Mouse (Mus musculus): Measurements from ENCODE around the gene Gm16181. TPM values are rescaled to one million over a fixed set of nuclear protein-coding genes. Genes with fewer than 3 reads are reported as not detected.

Gene Gm16181
- polyA plus RNA-seq (2015; fragmentation: Nextera tagmentation; extraction: Ambion mirVana) = 0.38 and 0.57 TPM in 2 replicates

- H3K9me3 ChIP-seq (replicated peaks; ENCODE audit: control insufficient read depth, low read length, poor library complexity, severe bottlenecking) = no peaks in the 10 kb centered on the region
- H3K27ac ChIP-seq (ENCODE audit: low read length) = no peak within 1 kb of the TSS
- no peaks in the 10 kb centered on the region for H3K27me3 ChIP-seq (ENCODE audit: control insufficient read depth, insufficient read depth, low read depth, low read length)
- no peak within 1 kb of the TSS for H3K4me3 ChIP-seq (ENCODE audit: low read depth, low read length)
- no peaks in the 10 kb centered on the region for H3K4me1 ChIP-seq (ENCODE audit: control insufficient read depth, insufficient read depth, low read length)
- no peak for ATAC-seq
- H3K9ac ChIP-seq (ENCODE audit: low read depth, low read length) = no peak within 1 kb of the TSS
- no peak within 1 kb of the TSS for H3K4me2 ChIP-seq (ENCODE audit: low read length)
- WGBS = 77% methylated on average over 28 of the region's 28 CpGs
- H3K36me3 ChIP-seq (ENCODE audit: control insufficient read depth, insufficient read depth, low read length) = peaks cover 11% of the 10 kb centered on the region; the same call in 1 of the 2 replicates
Observed at GRCm38 (mm10) chr17:35220156-35220952, at the start of gene Gm16181. TSS of gene Gm16181 (plus strand) at chr17:35220834.

- no peak for ATAC-seq
- 67% methylated on average over 11 of the region's 11 CpGs for WGBS
- Histone ChIP-seq H3K4me2 (ENCODE audit: low read length) (no peak overlapping the region), H3K27ac (ENCODE audit: low read length) (no peak overlapping the region), H3K27me3 (ENCODE audit: control insufficient read depth, insufficient read depth, low read depth, low read length) (no peaks in the 10 kb centered on the region), H3K4me1 (ENCODE audit: control insufficient read depth, insufficient read depth, low read length) (no peaks in the 10 kb centered on the region), H3K9ac (ENCODE audit: low read depth, low read length) (no peak overlapping the region), H3K4me3 (ENCODE audit: low read depth, low read length) (no peak overlapping the region), H3K36me3 (ENCODE audit: control insufficient read depth, insufficient read depth, low read length) (no peaks in the 10 kb centered on the region), H3K9me3 (replicated peaks; ENCODE audit: control insufficient read depth, low read length, poor library complexity, severe bottlenecking) (no peaks in the 10 kb centered on the region)
Observed at GRCm38 (mm10) chr17:35172445-35173234, 48.0 kb upstream of the Gm16181 start.

- Histone ChIP-seq H3K4me1 (ENCODE audit: control insufficient read depth, insufficient read depth, low read length) (no peaks in the 10 kb centered on the region), H3K36me3 (ENCODE audit: control insufficient read depth, insufficient read depth, low read length) (no peaks in the 10 kb centered on the region), H3K9ac (ENCODE audit: low read depth, low read length) (no peak overlapping the region), H3K4me3 (ENCODE audit: low read depth, low read length) (no peak overlapping the region), H3K4me2 (ENCODE audit: low read length) (no peak overlapping the region), H3K27me3 (ENCODE audit: control insufficient read depth, insufficient read depth, low read depth, low read length) (no peaks in the 10 kb centered on the region), H3K27ac (ENCODE audit: low read length) (no peak overlapping the region), H3K9me3 (replicated peaks; ENCODE audit: control insufficient read depth, low read length, poor library complexity, severe bottlenecking) (no peaks in the 10 kb centered on the region)
- WGBS = 82% methylated on average over 3 of the region's 3 CpGs
- ATAC-seq = no peak
Observed at GRCm38 (mm10) chr17:35173329-35173728, 47.3 kb upstream of the Gm16181 start.

- ATAC-seq = no peak
- H3K9me3 ChIP-seq (replicated peaks; ENCODE audit: control insufficient read depth, low read length, poor library complexity, severe bottlenecking) = no peaks in the 10 kb centered on the region
- no peaks in the 10 kb centered on the region for H3K27me3 ChIP-seq (ENCODE audit: control insufficient read depth, insufficient read depth, low read depth, low read length)
- no peak overlapping the region for H3K4me3 ChIP-seq (ENCODE audit: low read depth, low read length)
- WGBS = 80% methylated on average over 8 of the region's 8 CpGs
- no peaks in the 10 kb centered on the region for H3K36me3 ChIP-seq (ENCODE audit: control insufficient read depth, insufficient read depth, low read length)
- H3K9ac ChIP-seq (ENCODE audit: low read depth, low read length) = no peak overlapping the region
- no peaks in the 10 kb centered on the region for H3K4me1 ChIP-seq (ENCODE audit: control insufficient read depth, insufficient read depth, low read length)
- no peak overlapping the region for H3K27ac ChIP-seq (ENCODE audit: low read length)
- no peak overlapping the region for H3K4me2 ChIP-seq (ENCODE audit: low read length)
Observed at GRCm38 (mm10) chr17:35174201-35174977, 46.2 kb upstream of the Gm16181 start.

GRCm38 (mm10) chr17:35175382-35175781 is 45.3 kb upstream of the Gm16181 start:
- Histone ChIP-seq H3K9me3 (replicated peaks; ENCODE audit: control insufficient read depth, low read length, poor library complexity, severe bottlenecking) (no peaks in the 10 kb centered on the region), H3K36me3 (ENCODE audit: control insufficient read depth, insufficient read depth, low read length) (no peaks in the 10 kb centered on the region), H3K4me1 (ENCODE audit: control insufficient read depth, insufficient read depth, low read length) (no peaks in the 10 kb centered on the region), H3K9ac (ENCODE audit: low read depth, low read length) (no peak overlapping the region), H3K4me2 (ENCODE audit: low read length) (no peak overlapping the region), H3K27me3 (ENCODE audit: control insufficient read depth, insufficient read depth, low read depth, low read length) (no peaks in the 10 kb centered on the region), H3K27ac (ENCODE audit: low read length) (no peak overlapping the region), H3K4me3 (ENCODE audit: low read depth, low read length) (no peak overlapping the region)
- WGBS = 69% methylated on average over 6 of the region's 6 CpGs
- no peak for ATAC-seq

GRCm38 (mm10) chr17:35175968-35176367 is 44.7 kb upstream of the Gm16181 start, which contains the start of gene Aif1:
TSS of gene Aif1 (minus strand) at chr17:35176068.
- WGBS = 29% methylated on average over 2 of the region's 2 CpGs
- no peaks in the 10 kb centered on the region for H3K27me3 ChIP-seq (ENCODE audit: control insufficient read depth, insufficient read depth, low read depth, low read length)
- H3K27ac ChIP-seq (ENCODE audit: low read length) = no peak within 1 kb of the TSS
- no peak for ATAC-seq
- no peak within 1 kb of the TSS for H3K4me3 ChIP-seq (ENCODE audit: low read depth, low read length)
- no peak within 1 kb of the TSS for H3K4me2 ChIP-seq (ENCODE audit: low read length)
- H3K4me1 ChIP-seq (ENCODE audit: control insufficient read depth, insufficient read depth, low read length) = no peaks in the 10 kb centered on the region
- no peaks in the 10 kb centered on the region for H3K9me3 ChIP-seq (replicated peaks; ENCODE audit: control insufficient read depth, low read length, poor library complexity, severe bottlenecking)
- H3K36me3 ChIP-seq (ENCODE audit: control insufficient read depth, insufficient read depth, low read length) = no peaks in the 10 kb centered on the region
- no peak within 1 kb of the TSS for H3K9ac ChIP-seq (ENCODE audit: low read depth, low read length)

GRCm38 (mm10) chr17:35178528-35178927 is 42.1 kb upstream of the Gm16181 start:
- ATAC-seq = no peak
- H3K4me3 ChIP-seq (ENCODE audit: low read depth, low read length) = no peak overlapping the region
- H3K27me3 ChIP-seq (ENCODE audit: control insufficient read depth, insufficient read depth, low read depth, low read length) = no peaks in the 10 kb centered on the region
- no peak overlapping the region for H3K9ac ChIP-seq (ENCODE audit: low read depth, low read length)
- no peaks in the 10 kb centered on the region for H3K4me1 ChIP-seq (ENCODE audit: control insufficient read depth, insufficient read depth, low read length)
- no peaks in the 10 kb centered on the region for H3K36me3 ChIP-seq (ENCODE audit: control insufficient read depth, insufficient read depth, low read length)
- H3K27ac ChIP-seq (ENCODE audit: low read length) = no peak overlapping the region
- no peaks in the 10 kb centered on the region for H3K9me3 ChIP-seq (replicated peaks; ENCODE audit: control insufficient read depth, low read length, poor library complexity, severe bottlenecking)
- no peak overlapping the region for H3K4me2 ChIP-seq (ENCODE audit: low read length)
- WGBS = 15% methylated on average over 5 of the region's 5 CpGs

- ATAC-seq = no peak
Observed at GRCm38 (mm10) chr17:35180093-35180492, 40.5 kb upstream of the Gm16181 start.

More at GRCm38 (mm10) chr17:35180093-35180492, 40.5 kb upstream of the Gm16181 start:
- Histone ChIP-seq H3K4me2 (ENCODE audit: low read length) (no peak overlapping the region), H3K4me3 (ENCODE audit: low read depth, low read length) (no peak overlapping the region), H3K9ac (ENCODE audit: low read depth, low read length) (no peak overlapping the region), H3K36me3 (ENCODE audit: control insufficient read depth, insufficient read depth, low read length) (no peaks in the 10 kb centered on the region), H3K9me3 (replicated peaks; ENCODE audit: control insufficient read depth, low read length, poor library complexity, severe bottlenecking) (no peaks in the 10 kb centered on the region), H3K27me3 (ENCODE audit: control insufficient read depth, insufficient read depth, low read depth, low read length) (no peaks in the 10 kb centered on the region), H3K27ac (ENCODE audit: low read length) (no peak overlapping the region), H3K4me1 (ENCODE audit: control insufficient read depth, insufficient read depth, low read length) (no peaks in the 10 kb centered on the region)
- 81% methylated on average over 5 of the region's 5 CpGs for WGBS

Measured in midbrain, embryonic 16.5 days (tissue).